Mouse (Mus musculus) heart, embryonic 10.5 days (tissue): ENCODE data around the gene 1700102P08Rik. TPM values are rescaled to one million over a fixed set of nuclear protein-coding genes. Genes with fewer than 3 reads are reported as not detected.
A peak's percentile ranks its signal among the peaks of the same experiment; 100 is the strongest.

Source experiments
- DNase-seq: peaks from one replicate; pipeline ENCODE4 v3.0.0-alpha.2; 2017; ENCODE audit warnings: low spot score
- H3K27ac ChIP-seq: fragments of 300-500 bp; sonication (generic); 2 replicates; pipeline ENCODE4 v1.5.1; 2016; ENCODE audit warnings: mild to moderate bottlenecking
- H3K27me3 ChIP-seq: fragments of 300-500 bp; sonication (generic); 2 replicates; pipeline ENCODE4 v1.6.1; 2016; ENCODE audit warnings: mild to moderate bottlenecking; ENCODE audit not compliant: poor library complexity, insufficient read depth, severe bottlenecking
- H3K36me3 ChIP-seq: fragments of 300-500 bp; sonication (generic); 2 replicates; pipeline ENCODE4 v1.6.1; 2016; ENCODE audit warnings: mild to moderate bottlenecking, moderate library complexity
- H3K4me1 ChIP-seq: fragments of 300-500 bp; sonication (generic); 2 replicates; pipeline ENCODE4 v1.6.1; 2016; ENCODE audit warnings: mild to moderate bottlenecking
- H3K4me3 ChIP-seq: fragments of 300-500 bp; sonication (generic); 2 replicates; pipeline ENCODE4 v1.5.1; 2016; ENCODE audit warnings: mild to moderate bottlenecking, moderate library complexity
- H3K9me3 ChIP-seq: fragments of 300-500 bp; sonication (generic); 2 replicates; pipeline ENCODE4 v1.6.1; 2016; ENCODE audit warnings: mild to moderate bottlenecking, moderate library complexity
- WGBS: fragments of 180-500 bp; shearing (Covaris S2); methylation state at CpG from one replicate; pipeline ENCODE4 v1.1.7; 2016; 5-methylcytosine and 5-hydroxymethylcytosine counted together
- polyA plus RNA-seq: library from polyadenylated mRNA; unstranded; fragments of >200 nt; fragmentation: Nextera tagmentation; extraction: Ambion mirVana; gene quantifications from 2 replicates; pipeline ENCODE4 v1.2.1, GENCODE M21; 2016

The 1700102P08Rik gene
- 0.34 TPM in 2 replicates for polyA plus RNA-seq

GRCm38 (mm10) chr9:108392676-108393075 is at the start of gene 1700102P08Rik:
Gene 1700102P08Rik, plus strand, starts transcription at chr9:108392805.
- H3K4me3 ChIP-seq = no peak within 1 kb of the TSS
- WGBS = 73% methylated on average over 18 of the region's 18 CpGs
- no peaks in the 10 kb centered on the region for H3K9me3 ChIP-seq
- no peak for DNase-seq
- H3K27ac ChIP-seq = no peak within 1 kb of the TSS
- no peaks in the 10 kb centered on the region for H3K27me3 ChIP-seq
- peaks cover 61% of the 10 kb centered on the region for H3K36me3 ChIP-seq
- H3K4me1 ChIP-seq = no peaks in the 10 kb centered on the region

GRCm38 (mm10) chr9:108343331-108343730 is 49.3 kb upstream of the 1700102P08Rik start:
- Histone ChIP-seq H3K9me3 (no peaks in the 10 kb centered on the region), H3K27ac (peak overlapping the region; percentile 70; the same call in 1 of the 2 replicates), H3K27me3 (no peaks in the 10 kb centered on the region), H3K36me3 (peaks cover 4% of the 10 kb centered on the region; the same call in 1 of the 2 replicates), H3K4me1 (peaks cover 38% of the 10 kb centered on the region), H3K4me3 (no peak overlapping the region)
- WGBS = 89% methylated on average over 3 of the region's 3 CpGs
- DNase-seq = no peak

- Histone ChIP-seq H3K36me3 (peaks cover 4% of the 10 kb centered on the region; the same call in 1 of the 2 replicates), H3K4me3 (no peak overlapping the region), H3K9me3 (no peaks in the 10 kb centered on the region), H3K4me1 (peaks cover 38% of the 10 kb centered on the region), H3K27me3 (no peaks in the 10 kb centered on the region), H3K27ac (0 out of 2 replicates have a peak overlapping the region, but pooled peaks have one; percentile 17)
- no peak for DNase-seq
- WGBS = 93% methylated on average over 1 of the region's 1 CpGs
These were observed 48.8 kb upstream of the 1700102P08Rik start for GRCm38 (mm10) chr9:108343835-108344234.

- peak overlapping the region; percentile 17; the same call in 1 of the 2 replicates for H3K27ac ChIP-seq
- no peaks in the 10 kb centered on the region for H3K27me3 ChIP-seq
- peaks cover 4% of the 10 kb centered on the region; the same call in 1 of the 2 replicates for H3K36me3 ChIP-seq
- DNase-seq = no peak
- 75% methylated on average over 4 of the region's 4 CpGs for WGBS
- no peak overlapping the region for H3K4me3 ChIP-seq
- H3K4me1 ChIP-seq = peaks cover 42% of the 10 kb centered on the region
- H3K9me3 ChIP-seq = no peaks in the 10 kb centered on the region
These were observed 48.1 kb upstream of the 1700102P08Rik start for GRCm38 (mm10) chr9:108344471-108344870.

GRCm38 (mm10) chr9:108347024-108347423 is 45.6 kb upstream of the 1700102P08Rik start:
- Histone ChIP-seq H3K4me3 (peak overlapping the region; percentile 82), H3K27ac (peak overlapping the region; percentile 92), H3K4me1 (peaks cover 19% of the 10 kb centered on the region), H3K9me3 (no peaks in the 10 kb centered on the region), H3K27me3 (no peaks in the 10 kb centered on the region), H3K36me3 (peaks cover 25% of the 10 kb centered on the region)
- 8% methylated on average over 11 of the region's 11 CpGs for WGBS
- no peak for DNase-seq

GRCm38 (mm10) chr9:108347540-108348289 is 44.9 kb upstream of the 1700102P08Rik start, which contains the start of gene Usp4:
Gene Usp4, plus strand, starts transcription at chr9:108347853.
- H3K27ac ChIP-seq = peak within 1 kb of the TSS; percentile 92
- peak; percentile 96 for DNase-seq
- no peaks in the 10 kb centered on the region for H3K9me3 ChIP-seq
- peaks cover 14% of the 10 kb centered on the region; the same call in 1 of the 2 replicates for H3K4me1 ChIP-seq
- H3K36me3 ChIP-seq = peaks cover 32% of the 10 kb centered on the region
- H3K27me3 ChIP-seq = no peaks in the 10 kb centered on the region
- H3K4me3 ChIP-seq = peak within 1 kb of the TSS; percentile 82
- under 1% methylated on average over 75 of the region's 75 CpGs for WGBS

- no peaks in the 10 kb centered on the region for H3K27me3 ChIP-seq
These were observed 44.3 kb upstream of the 1700102P08Rik start for GRCm38 (mm10) chr9:108348290-108348680.

GRCm38 (mm10) chr9:108349727-108350126 is 42.9 kb upstream of the 1700102P08Rik start:
- Histone ChIP-seq H3K36me3 (peaks cover 53% of the 10 kb centered on the region), H3K4me3 (no peak overlapping the region), H3K9me3 (no peaks in the 10 kb centered on the region), H3K27ac (no peak overlapping the region), H3K4me1 (peaks cover 14% of the 10 kb centered on the region; the same call in 1 of the 2 replicates), H3K27me3 (no peaks in the 10 kb centered on the region)
- DNase-seq = no peak
- 91% methylated on average over 4 of the region's 4 CpGs for WGBS

More at GRCm38 (mm10) chr9:108348290-108348680, 44.3 kb upstream of the 1700102P08Rik start:
- Histone ChIP-seq H3K9me3 (no peaks in the 10 kb centered on the region), H3K4me3 (peak overlapping the region; percentile 82), H3K36me3 (peaks cover 38% of the 10 kb centered on the region), H3K27ac (peak overlapping the region; percentile 92), H3K4me1 (peaks cover 14% of the 10 kb centered on the region; the same call in 1 of the 2 replicates)
- 8% methylated on average over 14 of the region's 14 CpGs for WGBS
- no peak for DNase-seq

- Histone ChIP-seq H3K4me3 (no peak overlapping the region), H3K9me3 (no peaks in the 10 kb centered on the region), H3K27me3 (no peaks in the 10 kb centered on the region), H3K27ac (no peak overlapping the region), H3K4me1 (no peaks in the 10 kb centered on the region), H3K36me3 (peaks cover 96% of the 10 kb centered on the region)
- 41% methylated on average over 9 of the region's 9 CpGs for WGBS
- DNase-seq = no peak
These were observed 14.4 kb upstream of the 1700102P08Rik start for GRCm38 (mm10) chr9:108378234-108378633.

GRCm38 (mm10) chr9:108378736-108379135 is 13.9 kb upstream of the 1700102P08Rik start:
- H3K36me3 ChIP-seq = peaks cover 96% of the 10 kb centered on the region
- H3K9me3 ChIP-seq = no peaks in the 10 kb centered on the region
- H3K27me3 ChIP-seq = no peaks in the 10 kb centered on the region
- DNase-seq = no peak
- no peaks in the 10 kb centered on the region for H3K4me1 ChIP-seq
- no peak overlapping the region for H3K4me3 ChIP-seq
- H3K27ac ChIP-seq = no peak overlapping the region
- 79% methylated on average over 5 of the region's 5 CpGs for WGBS

- no peak overlapping the region for H3K4me3 ChIP-seq
- peaks cover 96% of the 10 kb centered on the region for H3K36me3 ChIP-seq
- no peak overlapping the region for H3K27ac ChIP-seq
- WGBS = 65% methylated on average over 4 of the region's 4 CpGs
- DNase-seq = no peak
- no peaks in the 10 kb centered on the region for H3K27me3 ChIP-seq
- H3K4me1 ChIP-seq = no peaks in the 10 kb centered on the region
- H3K9me3 ChIP-seq = no peaks in the 10 kb centered on the region
These were observed 13.3 kb upstream of the 1700102P08Rik start for GRCm38 (mm10) chr9:108379294-108379693.

GRCm38 (mm10) chr9:108381382-108381781 is 11.2 kb upstream of the 1700102P08Rik start:
- WGBS = 93% methylated on average over 9 of the region's 9 CpGs
- Histone ChIP-seq H3K36me3 (peaks cover 96% of the 10 kb centered on the region), H3K9me3 (no peaks in the 10 kb centered on the region), H3K4me1 (no peaks in the 10 kb centered on the region), H3K27ac (no peak overlapping the region), H3K27me3 (no peaks in the 10 kb centered on the region), H3K4me3 (no peak overlapping the region)
- DNase-seq = no peak

GRCm38 (mm10) chr9:108385006-108385405 is 7.6 kb upstream of the 1700102P08Rik start:
- 75% methylated on average over 7 of the region's 7 CpGs for WGBS
- H3K4me3 ChIP-seq = no peak overlapping the region
- H3K4me1 ChIP-seq = no peaks in the 10 kb centered on the region
- no peaks in the 10 kb centered on the region for H3K9me3 ChIP-seq
- peaks cover 95% of the 10 kb centered on the region for H3K36me3 ChIP-seq
- DNase-seq = no peak
- H3K27ac ChIP-seq = no peak overlapping the region
- H3K27me3 ChIP-seq = no peaks in the 10 kb centered on the region
